Mouse (Mus musculus) liver, adult 2 months (tissue): ENCODE results near the gene Fndc8.

Experiments used
- CTCF ChIP-seq: fragments of 200-500 bp; IDR thresholded peaks from 2 replicates; pipeline ENCODE4 v1.5.1; 2011; ENCODE audit warnings: low read depth, low read length, control low read depth
- POLR2A ChIP-seq: fragments of 200-500 bp; IDR thresholded peaks from 2 replicates; pipeline ENCODE4 v1.6.1; 2011; ENCODE audit warnings: low read length, control low read depth; ENCODE audit not compliant: insufficient read depth; ENCODE audit errors: extremely low read depth

DNA sequence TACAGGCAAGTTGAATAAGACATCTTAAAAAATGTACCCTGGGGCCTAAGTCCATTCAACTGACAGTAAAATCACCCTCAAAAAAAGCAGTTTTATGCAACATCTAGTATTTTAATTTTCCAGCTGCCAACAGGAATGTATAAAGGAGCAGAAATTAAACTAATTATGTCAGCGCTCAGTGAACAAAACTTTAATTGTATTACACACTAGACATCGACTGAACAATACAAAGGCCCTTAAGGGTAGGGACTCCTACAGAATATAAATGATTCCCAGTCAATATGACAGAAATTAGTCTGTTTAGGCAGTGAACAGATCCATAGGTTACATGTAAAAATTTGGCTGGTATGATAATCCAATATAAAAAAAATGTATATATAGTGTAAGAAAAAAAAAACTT, 28.9 kb upstream of the Fndc8 start:
- TF ChIP-seq POLR2A, result no peak
- no peak for TF ChIP-seq CTCF
